Mouse (Mus musculus) spleen, postnatal 14 days (tissue): Measurements from ENCODE around the gene Adipor2.
A peak's percentile ranks its signal among the peaks of the same experiment; 100 is the strongest.

ENCODE experiments used
- DNase-seq, 2 experiments: peaks; one replicate each; pipeline ENCODE4 v3.0.0; 2021 to 2022; ENCODE audit warnings: low spot score in 2 of 2

Gene Adipor2

GRCm38 (mm10) chr6:119348234-119348633, 69.3 kb downstream of the Adipor2 start:
- DNase-seq = peak; percentile 48 to 67

GRCm38 (mm10) chr6:119347813-119348212, 69.7 kb downstream of the Adipor2 start:
- no peak for DNase-seq

GRCm38 (mm10) chr6:119346257-119346656, 71.2 kb downstream of the Adipor2 start:
- no peak for DNase-seq

- no peak for DNase-seq
Observed at GRCm38 (mm10) chr6:119341409-119341808, 76.1 kb downstream of the Adipor2 start.

- no peak for DNase-seq
Observed at GRCm38 (mm10) chr6:119338121-119338912, 79.2 kb downstream of the Adipor2 start.

- no peak for DNase-seq
Observed at GRCm38 (mm10) chr6:119337287-119337686, 80.2 kb downstream of the Adipor2 start.

GRCm38 (mm10) chr6:119336124-119336523, 81.4 kb downstream of the Adipor2 start:
- no peak for DNase-seq

GRCm38 (mm10) chr6:119333831-119334230, 83.7 kb downstream of the Adipor2 start:
- DNase-seq = no peak

GRCm38 (mm10) chr6:119333202-119333601, 84.3 kb downstream of the Adipor2 start:
- no peak for DNase-seq

GRCm38 (mm10) chr6:119332111-119332510, 85.4 kb downstream of the Adipor2 start:
- DNase-seq = no peak

GRCm38 (mm10) chr6:119330506-119330905, 87.0 kb downstream of the Adipor2 start, which contains the start of gene Lrtm2:
Lrtm2 (minus strand) TSS chr6:119330766.
- no peak for DNase-seq

- no peak for DNase-seq
Observed at GRCm38 (mm10) chr6:119329936-119330335, 87.6 kb downstream of the Adipor2 start.

- no peak for DNase-seq
Observed at GRCm38 (mm10) chr6:119329215-119329714, 88.2 kb downstream of the Adipor2 start.

- no peak for DNase-seq
Observed at GRCm38 (mm10) chr6:119328521-119329115, 88.9 kb downstream of the Adipor2 start.

- no peak for DNase-seq
Observed at GRCm38 (mm10) chr6:119326541-119326940, 91.0 kb downstream of the Adipor2 start.

GRCm38 (mm10) chr6:119325978-119326377, 91.5 kb downstream of the Adipor2 start:
- no peak for DNase-seq

GRCm38 (mm10) chr6:119324776-119325175, 92.7 kb downstream of the Adipor2 start:
- DNase-seq = no peak

GRCm38 (mm10) chr6:119321752-119322151, 95.8 kb downstream of the Adipor2 start:
- no peak for DNase-seq

GRCm38 (mm10) chr6:119320481-119320880, 97.0 kb downstream of the Adipor2 start:
- DNase-seq = no peak

- no peak for DNase-seq
Observed at GRCm38 (mm10) chr6:119319358-119319757, 98.1 kb downstream of the Adipor2 start.

- DNase-seq = no peak
Observed at GRCm38 (mm10) chr6:119318732-119319131, 98.8 kb downstream of the Adipor2 start.

- DNase-seq = no peak
Observed at GRCm38 (mm10) chr6:119314751-119315476, 102.6 kb downstream of the Adipor2 start.
